Mouse (Mus musculus) neutrophil, adult 5-6 weeks (primary cell): Measurements from ENCODE around the gene Ceacam2. TPM values are rescaled to one million over a fixed set of nuclear protein-coding genes. Genes with fewer than 3 reads are reported as not detected.
"Not testable (repeated sequence)": the region's sequence is repeated elsewhere in the genome, so short reads cannot be mapped to it uniquely, and the experiment has no call there.

Experiments
- ATAC-seq: fragments of 151-379, 151-347 bp; 2 replicates; pipeline ENCODE4 v1.8.0; 2017; ENCODE audit warnings: mild to moderate bottlenecking, moderate TSS enrichment; ENCODE audit not compliant: insufficient number of reproducible peaks, poor library complexity, low FRiP score, severe bottlenecking; ENCODE audit errors: extremely low read depth
- total RNA-seq: library from RNA; stranded (forward); fragments of 200-1000 nt; gene quantifications from 2 replicates; pipeline ENCODE4 v1.2.3, GENCODE M21; 2017

The Ceacam2 gene
- not detected in 2 replicates for total RNA-seq

DNA sequence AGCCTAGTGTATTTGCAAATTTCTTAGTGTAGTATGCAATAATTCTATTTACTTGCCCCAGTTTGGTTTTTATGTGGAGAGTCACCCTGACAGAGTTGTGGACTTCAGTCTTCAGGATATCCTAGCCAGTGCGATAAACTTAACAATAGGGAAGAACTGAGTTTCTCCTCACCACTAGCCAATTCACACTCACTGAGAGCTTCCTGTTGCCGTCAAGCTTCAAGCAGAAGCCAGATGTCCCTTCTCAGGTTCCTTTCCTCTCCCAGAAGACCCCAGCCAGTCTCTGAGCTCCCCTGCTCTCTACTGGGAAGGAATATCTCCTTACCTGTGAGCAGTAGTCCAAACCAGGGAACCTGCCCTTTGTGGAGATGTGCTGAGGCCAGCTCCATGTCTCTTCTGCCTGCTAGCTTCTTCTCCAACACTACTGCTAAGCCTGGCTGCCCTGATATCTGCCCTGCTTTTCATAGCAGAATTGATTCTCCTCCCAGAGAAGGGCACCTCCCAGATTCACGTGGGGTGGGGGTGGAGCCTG lies at the start of gene Ceacam2:
TSS of gene Ceacam2 (minus strand) at position 482 of the 532 bp plus-strand sequence.
- peak; percentile 26; the same call in 1 of the 2 replicates for ATAC-seq

DNA sequence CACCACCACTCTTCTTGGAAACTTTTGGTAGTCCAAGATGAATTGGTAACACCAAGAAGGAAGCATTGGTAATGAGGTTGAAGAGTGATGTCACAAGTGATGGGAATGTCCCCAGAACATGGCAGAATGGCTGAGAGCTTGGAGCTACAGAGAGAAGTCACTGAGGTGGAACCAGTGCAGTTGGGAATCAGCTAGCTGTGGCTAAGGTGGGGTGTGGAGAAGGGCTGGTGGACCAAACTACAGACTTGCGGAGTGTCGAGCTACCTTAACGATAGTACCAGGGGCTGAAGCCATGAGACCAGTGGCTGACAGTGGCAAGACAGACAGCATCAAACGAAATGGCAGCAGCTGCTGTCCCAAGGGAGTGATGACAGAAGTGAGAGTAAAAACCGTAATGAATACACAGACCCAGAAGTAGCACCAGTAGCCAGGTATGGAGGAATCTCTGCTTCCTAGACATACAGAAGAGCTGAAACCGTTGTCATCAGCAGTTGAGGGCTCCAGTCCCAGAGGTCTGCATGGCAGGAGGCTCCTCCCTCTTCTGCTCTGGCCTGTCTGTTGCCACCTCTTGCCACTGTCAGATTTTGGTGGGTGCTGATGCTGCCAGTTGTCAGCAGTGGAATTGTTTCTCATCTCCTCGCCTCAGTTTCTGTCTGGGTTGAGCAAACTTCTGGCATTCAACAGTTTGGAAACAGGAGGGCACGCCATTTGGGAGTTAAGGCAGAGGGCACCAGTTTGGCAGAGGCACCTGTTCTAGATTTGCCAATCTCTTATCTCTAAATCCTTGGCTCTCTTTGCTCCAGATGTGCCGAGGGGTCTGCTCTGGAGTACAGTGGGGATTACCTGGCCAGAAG lies 45.9 kb upstream of the Ceacam2 start:
- peak; percentile 56; the same call in 1 of the 2 replicates for ATAC-seq

DNA sequence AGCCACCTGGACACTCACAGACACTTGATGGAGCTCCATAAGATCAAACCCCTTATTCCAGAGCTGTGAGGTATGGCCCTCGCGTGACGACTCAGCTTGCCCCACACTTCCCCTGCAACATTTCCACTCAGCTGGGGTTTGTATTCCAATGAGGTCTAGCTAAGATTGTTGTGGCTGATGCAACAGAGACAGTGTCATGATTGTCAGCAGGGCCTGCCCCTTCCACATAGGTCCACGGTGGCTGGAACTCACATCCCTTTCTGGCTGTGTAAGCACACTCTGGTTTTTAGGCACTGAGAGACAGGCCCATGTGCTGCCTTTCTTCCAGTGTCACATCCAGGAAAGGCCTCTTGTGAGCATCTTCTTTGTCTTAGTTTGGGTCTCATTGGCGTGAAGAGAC lies 45.0 kb upstream of the Ceacam2 start:
- ATAC-seq = no peak

DNA sequence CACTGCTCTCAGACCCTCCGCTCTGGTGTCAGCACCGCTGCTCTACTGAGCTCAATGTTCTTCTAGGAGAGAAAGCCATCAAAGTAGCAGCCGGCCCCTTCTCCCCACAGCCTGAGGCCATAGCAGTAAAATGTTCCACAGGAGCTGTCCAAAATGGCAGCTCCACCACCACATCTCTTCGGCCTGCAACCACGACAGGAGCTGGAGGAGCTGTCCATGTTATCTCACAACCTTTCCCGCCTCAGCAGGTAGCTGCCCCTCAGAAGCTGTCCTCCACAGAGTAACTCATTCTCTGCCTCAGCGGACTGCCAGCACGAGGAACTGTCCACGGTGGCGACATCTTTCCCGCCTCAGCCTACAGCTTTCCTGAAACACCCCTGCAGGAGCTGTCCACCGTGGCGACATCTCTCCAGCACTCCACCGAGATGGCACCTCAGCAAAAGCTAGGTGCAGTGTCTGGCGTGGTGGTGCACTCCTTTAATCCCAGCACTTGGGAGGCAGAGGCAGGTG lies 42.7 kb upstream of the Ceacam2 start:
- no peak for ATAC-seq

DNA sequence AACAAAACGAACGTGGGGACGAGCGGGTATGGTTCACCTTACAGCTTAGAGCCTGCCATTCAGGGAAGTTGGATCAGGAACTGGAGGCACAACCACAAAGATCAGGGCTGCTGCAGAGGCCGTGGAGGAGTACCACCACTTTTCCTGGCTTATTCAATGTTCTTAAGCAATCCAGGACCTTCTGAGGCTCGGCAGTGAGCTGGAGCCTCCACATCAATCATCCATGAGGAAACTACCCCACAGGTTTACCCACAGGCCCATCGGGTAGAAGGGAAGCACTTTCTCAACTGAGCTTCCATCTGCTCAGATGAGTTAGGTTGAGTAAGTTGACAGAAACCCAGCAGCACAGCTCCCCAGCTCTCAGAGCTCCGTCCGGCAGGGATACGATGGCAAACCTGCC lies 39.8 kb upstream of the Ceacam2 start:
- no peak for ATAC-seq

DNA sequence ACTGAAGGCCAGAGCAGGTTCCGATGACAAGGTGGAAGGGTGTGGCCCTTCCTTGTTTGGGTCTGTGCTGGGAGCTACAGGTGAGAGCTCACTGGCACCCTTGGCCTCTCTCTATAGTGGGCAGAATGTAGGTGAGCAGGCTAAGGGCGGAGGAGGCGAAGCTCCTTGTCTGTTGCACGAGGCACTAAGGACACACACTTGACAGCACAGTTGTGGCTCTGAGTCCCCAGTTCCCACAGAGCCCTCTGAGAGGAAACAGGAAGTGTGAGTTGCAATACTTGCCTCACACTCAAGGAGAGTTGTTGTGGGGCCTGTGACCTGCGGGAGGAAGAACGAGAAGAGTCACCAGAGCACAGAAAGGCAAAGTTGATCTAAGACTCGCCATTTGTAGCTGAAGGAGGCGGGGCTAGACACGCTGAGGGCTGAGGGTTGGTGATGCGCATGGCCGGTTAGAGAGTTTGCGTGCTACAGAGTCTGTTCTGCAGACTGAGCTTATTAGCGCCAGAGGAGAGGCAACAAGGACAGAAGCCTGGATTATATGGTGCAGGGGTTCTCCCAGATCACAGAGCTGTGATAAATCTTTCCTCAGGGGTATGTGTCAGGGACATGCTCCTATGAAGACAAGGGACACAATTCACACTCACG lies 37.3 kb upstream of the Ceacam2 start:
- peak; percentile 99 for ATAC-seq

DNA sequence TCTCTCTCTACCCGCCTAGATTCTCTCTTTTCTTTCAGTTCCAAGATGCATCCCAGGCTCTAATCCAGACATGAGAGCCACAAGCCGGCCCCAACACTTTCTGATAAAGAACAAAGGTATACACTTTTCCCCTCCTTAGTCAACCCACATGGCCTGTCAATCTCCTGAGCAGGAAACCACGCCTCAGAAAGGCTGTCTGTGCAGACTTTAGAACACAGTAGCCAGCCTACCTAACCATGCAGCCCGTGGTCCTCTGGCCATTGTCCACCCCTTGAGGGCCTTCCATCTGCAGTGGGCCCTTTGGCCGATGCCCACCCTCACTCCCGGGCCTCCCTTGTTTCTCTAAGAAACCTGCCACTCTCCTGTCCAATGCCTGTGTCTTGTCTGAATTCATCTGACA lies 36.7 kb upstream of the Ceacam2 start:
- not testable (repeated sequence) for ATAC-seq

DNA sequence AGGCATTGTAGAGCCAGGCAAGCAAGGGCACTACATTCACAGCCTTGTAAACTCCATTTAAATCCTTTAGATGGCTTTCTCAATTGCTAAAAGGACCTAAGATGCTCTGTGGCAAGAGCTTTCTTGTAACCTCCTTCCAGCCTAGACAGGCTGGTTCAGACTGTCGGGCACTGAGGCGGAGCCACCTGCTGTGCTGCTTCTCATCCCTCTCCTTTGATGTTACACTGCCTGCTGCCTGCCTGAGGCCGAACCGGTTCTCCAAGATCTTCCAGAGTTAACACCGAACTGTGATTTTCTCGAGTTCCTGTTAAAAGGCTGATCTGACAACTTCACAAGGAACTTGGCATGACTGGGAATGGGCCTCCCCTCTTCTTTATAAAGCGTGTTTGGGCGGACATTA lies 36.2 kb upstream of the Ceacam2 start:
- no peak for ATAC-seq

DNA sequence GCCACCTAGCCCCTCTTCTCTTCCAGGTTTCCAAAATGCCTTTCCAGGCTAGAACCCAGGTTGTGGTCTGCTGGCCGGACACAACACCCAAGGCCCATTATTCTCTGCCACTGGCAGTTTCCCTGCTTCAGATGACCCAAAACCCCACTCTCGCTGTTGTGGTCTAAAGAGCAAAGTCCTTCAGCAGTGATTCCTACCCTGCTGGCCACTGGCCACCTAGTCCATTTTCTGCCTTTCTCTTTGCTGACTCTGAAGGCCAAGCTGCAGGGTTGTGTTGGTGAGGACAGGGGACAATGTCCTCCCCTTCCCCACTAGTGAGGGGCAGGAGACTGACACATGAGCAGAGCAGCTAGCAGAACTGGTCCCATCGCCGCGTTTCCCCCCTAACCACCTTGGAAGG lies 35.4 kb upstream of the Ceacam2 start:
- no peak for ATAC-seq

DNA sequence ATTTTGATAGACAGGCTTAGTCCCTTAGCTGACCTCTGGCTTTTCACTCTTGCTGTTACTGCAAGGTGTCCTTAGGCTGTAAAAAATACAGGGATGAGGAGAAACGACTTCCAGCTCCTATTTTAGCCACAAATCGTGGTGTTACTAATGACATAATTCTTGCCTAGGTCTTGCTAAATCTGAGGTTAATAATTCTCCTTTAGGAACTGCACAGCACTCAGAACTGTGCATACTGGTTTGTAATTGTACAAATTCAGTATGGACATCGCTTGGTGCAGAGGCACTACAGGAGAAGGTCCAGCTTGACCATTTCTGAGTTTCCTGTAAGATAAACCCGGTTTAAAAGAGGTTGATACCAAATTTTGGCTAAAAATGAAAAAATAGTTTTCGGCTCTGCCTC lies 34.1 kb upstream of the Ceacam2 start:
- not testable (repeated sequence) for ATAC-seq

DNA sequence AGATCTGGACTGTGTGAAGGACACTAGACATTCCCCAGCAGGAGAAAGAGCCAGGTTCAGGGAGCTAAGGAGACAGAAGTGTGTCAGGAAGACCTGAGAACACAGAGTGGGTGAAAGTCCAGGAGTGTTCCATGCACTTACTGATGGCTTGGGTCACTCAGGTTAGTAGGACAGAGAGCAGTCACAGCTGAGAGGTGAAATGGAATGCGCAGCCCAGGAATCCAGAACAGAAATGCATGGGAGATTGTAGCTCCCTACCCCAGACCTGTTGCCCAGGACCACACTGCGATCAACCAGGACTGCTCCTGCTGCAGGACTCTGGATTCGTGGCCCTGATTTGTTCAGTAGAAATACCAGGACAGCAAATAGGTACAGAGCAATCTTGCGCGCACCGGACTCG lies 29.1 kb upstream of the Ceacam2 start:
- no peak for ATAC-seq

DNA sequence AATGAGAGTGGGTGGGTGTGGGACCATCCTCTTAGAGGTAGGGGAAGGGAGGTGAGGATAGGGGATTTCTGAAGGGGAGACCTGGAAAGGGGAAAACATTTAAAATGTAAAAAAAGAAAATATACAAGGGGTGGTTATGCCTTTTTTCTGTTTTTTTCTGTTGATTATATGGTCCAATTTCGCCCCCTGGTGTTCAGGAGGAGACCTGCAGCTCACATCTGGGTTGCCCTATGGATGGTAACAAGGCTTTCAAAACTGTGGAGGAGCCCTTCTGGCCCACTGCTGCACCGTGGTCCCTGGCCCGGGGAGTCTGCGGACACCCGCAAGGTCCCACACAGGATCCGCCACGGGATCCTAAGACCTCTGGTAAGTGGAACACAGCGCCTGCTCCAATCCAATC lies 1.8 kb upstream of the Ceacam2 start:
- peak; percentile 76 for ATAC-seq

DNA sequence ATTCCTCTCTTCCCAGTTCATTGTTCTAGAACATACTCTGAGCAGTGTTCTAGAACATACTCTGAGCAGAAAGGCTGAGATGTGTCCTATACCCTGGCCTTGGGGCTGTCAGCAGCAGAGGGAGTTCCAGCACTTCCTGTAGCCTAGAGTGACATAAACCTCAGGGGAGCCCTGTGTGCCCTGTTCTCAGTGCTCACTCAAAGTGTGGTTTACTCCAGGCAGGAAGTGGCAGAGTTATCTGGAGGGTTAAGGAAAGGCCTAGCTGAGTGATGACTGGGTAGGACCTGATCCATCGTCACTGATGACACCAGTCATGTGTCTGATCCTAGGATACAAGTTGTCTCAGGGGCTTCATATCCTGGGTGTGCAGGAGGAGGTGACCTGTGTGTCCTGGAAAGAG lies 297 bp upstream of the Ceacam2 start:
- peak; percentile 36; the same call in 1 of the 2 replicates for ATAC-seq

DNA sequence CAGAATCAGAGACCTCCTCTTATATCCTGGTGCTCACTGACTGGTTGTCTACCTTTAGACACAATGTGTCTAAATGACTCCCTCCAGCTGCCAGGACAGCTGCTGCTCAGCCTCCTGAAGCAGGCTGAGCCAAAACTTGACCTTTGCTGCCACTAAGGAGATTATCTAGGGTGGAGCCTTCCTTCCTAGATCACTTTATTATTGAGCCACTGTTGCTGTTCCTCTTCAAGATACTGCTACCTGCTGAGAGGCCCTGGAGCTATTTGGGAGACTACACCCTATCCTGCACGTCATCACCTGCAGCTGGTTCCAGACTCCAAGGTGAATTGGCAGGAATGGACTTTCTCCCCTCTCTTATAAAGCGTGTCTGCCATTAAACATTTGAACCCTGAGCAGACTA lies 8.8 kb downstream of the Ceacam2 start:
- no peak for ATAC-seq

DNA sequence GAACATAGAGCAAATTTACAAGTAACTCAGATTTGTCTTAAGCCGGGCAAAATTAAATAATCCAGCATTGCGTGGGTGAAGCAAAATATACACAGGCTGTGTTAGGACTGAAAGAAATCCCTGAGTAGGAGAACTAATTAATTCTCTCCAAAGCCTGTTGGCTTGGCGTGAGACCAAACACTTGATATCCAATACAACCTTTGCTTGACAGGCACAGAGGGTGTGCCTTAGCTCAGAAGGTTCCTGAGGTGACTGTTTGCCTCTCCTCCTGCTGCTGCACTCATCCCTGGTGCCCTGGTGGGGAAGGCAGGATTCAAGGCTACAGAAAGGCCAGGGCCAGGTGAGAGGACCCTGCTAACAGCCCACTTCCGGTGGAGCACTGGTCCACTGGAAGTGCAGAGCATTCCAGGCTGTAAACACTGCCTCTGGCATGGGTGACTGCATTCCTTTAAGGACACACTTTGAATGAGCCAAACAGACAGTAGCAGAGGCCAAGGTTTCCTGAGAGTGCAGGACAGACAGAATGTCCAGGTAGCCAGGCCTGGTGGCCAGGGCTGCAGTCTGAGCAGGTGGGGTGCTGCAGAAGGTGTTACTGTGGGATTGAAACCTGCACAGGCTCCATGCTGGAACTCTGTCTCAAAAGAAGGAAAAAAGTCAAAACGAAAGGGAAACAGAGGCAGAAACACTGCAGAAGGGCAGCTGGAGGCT lies 23.4 kb downstream of the Ceacam2 start:
- ATAC-seq = not testable (repeated sequence)

DNA sequence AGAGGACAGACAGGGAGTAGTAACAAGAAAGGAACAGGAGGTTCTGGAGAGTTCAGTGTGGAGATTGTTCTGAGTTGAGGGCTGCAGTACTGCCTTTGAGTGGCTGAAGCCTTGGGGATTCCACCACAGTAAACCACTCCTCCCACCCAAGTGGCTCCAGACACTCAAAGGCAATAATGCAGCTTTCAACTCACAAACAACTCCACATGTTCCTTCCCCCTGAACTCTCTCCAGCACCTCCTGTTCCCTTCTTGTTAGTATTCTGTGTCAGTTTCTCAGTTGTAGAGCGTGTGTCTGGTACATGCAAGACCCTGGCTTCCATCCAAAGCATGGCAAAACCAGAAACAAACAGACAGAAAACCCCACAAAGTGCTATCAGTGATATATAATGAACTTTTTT lies 24.0 kb downstream of the Ceacam2 start:
- ATAC-seq = not testable (repeated sequence)

DNA sequence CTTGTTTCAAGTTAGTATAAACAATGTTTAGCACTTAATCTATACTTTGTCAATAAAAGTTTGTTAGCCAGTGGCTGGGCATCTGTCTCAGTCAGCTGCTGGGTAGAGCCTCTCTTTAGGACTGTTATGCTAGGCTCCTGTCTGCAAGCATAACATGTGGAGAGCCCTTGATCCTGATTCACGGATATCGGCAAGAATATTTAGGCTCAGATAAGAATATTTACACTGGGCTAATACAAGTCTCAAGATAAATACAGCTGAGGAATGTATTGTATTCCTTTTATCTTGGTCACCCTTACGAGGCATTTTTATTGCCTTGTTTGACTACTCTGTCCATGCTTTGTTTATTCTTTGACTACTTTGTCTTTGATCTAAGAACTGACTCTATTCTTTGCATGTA lies 29.7 kb downstream of the Ceacam2 start:
- no peak for ATAC-seq

DNA sequence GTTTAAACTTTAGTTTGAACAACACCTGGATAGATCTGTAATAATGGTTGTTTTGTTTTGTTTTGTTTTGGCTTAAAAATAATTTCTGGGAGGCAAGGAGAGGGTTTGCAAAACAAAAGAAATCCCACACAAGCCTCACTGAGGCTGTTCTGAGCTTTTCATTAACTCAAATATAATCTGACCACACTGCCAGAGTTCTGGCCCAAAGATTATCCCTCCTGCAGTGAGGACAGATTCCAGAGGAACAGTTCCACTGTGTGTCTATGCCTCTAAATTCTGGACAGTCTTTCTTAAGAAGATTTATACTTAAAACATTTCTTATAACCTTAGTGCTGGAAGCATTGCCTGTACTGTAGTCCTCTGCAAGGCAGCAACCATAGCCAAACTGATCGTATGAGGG lies 45.0 kb downstream of the Ceacam2 start:
- ATAC-seq = no peak

DNA sequence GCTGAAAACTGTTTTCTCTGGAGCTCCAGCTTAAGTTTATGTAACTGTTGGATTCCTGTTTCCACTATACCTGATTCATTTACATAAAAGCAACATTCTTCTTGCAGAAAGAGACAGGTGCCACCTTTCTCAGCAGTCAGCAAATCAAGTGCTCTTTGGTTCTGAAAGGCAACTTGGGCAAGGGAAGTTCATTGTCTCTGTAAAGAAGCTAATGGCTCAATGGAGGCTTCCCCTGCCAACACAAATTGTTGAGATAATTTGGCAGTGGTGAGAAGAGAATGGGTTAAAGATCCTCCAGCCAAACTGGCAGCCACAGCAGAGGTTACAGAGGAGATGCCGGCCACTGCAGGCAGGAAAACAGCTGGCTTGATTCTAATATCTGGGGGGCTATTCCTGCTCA lies 49.0 kb downstream of the Ceacam2 start:
- ATAC-seq = not testable (repeated sequence)
